Mouse (Mus musculus): ENCODE measurements around the gene Zfr2. TPM values are rescaled to one million over a fixed set of nuclear protein-coding genes. Genes with fewer than 3 reads are reported as not detected.
"Not testable (repeated sequence)": the region's sequence is repeated elsewhere in the genome, so short reads cannot be mapped to it uniquely, and the experiment has no call there.

The Zfr2 gene
- polyA plus RNA-seq, 1 experiment from 2014 or later: 4.6 TPM

- Histone ChIP-seq H3K4me1 (peaks cover 5% of the 10 kb centered on the region), H3K27ac (replicated peaks) (no peak overlapping the region), H3K36me3 (replicated peaks) (peaks cover 18% of the 10 kb centered on the region), H3K27me3 (replicated peaks; ENCODE audit: low read depth, poor library complexity, severe bottlenecking) (0 out of 2 replicates have a peak, but pooled peaks cover 5% of the 10 kb centered on the region), H3K4me3 (no peak overlapping the region), H3K9me3 (0 out of 2 replicates have a peak, but pooled peaks cover 11% of the 10 kb centered on the region)
- DNase-seq (ENCODE audit: low spot score): no peak
- 88% methylated on average over 6 of the region's 6 CpGs for WGBS
Measured at GRCm38 (mm10) chr10:81216260-81216659, 16.7 kb upstream of the Zfr2 start.

GRCm38 (mm10) chr10:81216810-81217209, 16.1 kb upstream of the Zfr2 start:
- Histone ChIP-seq H3K4me3 (no peak overlapping the region), H3K36me3 (replicated peaks) (peaks cover 14% of the 10 kb centered on the region), H3K27ac (replicated peaks) (no peak overlapping the region), H3K4me1 (peaks cover 5% of the 10 kb centered on the region), H3K27me3 (replicated peaks; ENCODE audit: low read depth, poor library complexity, severe bottlenecking) (0 out of 2 replicates have a peak, but pooled peaks cover 5% of the 10 kb centered on the region), H3K9me3 (0 out of 2 replicates have a peak, but pooled peaks cover 10% of the 10 kb centered on the region)
- no peak for DNase-seq (ENCODE audit: low spot score)
- 88% methylated on average over 6 of the region's 6 CpGs for WGBS

- H3K36me3 ChIP-seq (replicated peaks); DNase-seq (ENCODE audit: low spot score); H3K27ac ChIP-seq (replicated peaks); H3K9me3 ChIP-seq; H3K4me1 ChIP-seq; H3K27me3 ChIP-seq (replicated peaks; ENCODE audit: low read depth, poor library complexity, severe bottlenecking); H3K4me3 ChIP-seq: not testable (repeated sequence)
- 19% methylated on average over 1 of the region's 1 CpGs for WGBS
Measured at GRCm38 (mm10) chr10:81217267-81217666, 15.7 kb upstream of the Zfr2 start.

GRCm38 (mm10) chr10:81217964-81218363, 15.0 kb upstream of the Zfr2 start:
- WGBS: 41% methylated on average over 7 of the region's 7 CpGs
- no peak overlapping the region for H3K4me3 ChIP-seq
- no peaks in the 10 kb centered on the region for H3K9me3 ChIP-seq
- peak; percentile 64 for DNase-seq (ENCODE audit: low spot score)
- H3K36me3 ChIP-seq (replicated peaks): peaks cover 2% of the 10 kb centered on the region; the same call in 1 of the 2 replicates
- no peak overlapping the region for H3K27ac ChIP-seq (replicated peaks)
- peaks cover 5% of the 10 kb centered on the region for H3K4me1 ChIP-seq
- 0 out of 2 replicates have a peak, but pooled peaks cover 5% of the 10 kb centered on the region for H3K27me3 ChIP-seq (replicated peaks; ENCODE audit: low read depth, poor library complexity, severe bottlenecking)

GRCm38 (mm10) chr10:81221402-81222015, 11.4 kb upstream of the Zfr2 start:
- Histone ChIP-seq H3K4me3 (no peak overlapping the region), H3K27me3 (replicated peaks; ENCODE audit: low read depth, poor library complexity, severe bottlenecking) (0 out of 2 replicates have a peak, but pooled peaks cover 5% of the 10 kb centered on the region), H3K27ac (replicated peaks) (no peak overlapping the region), H3K36me3 (replicated peaks) (no peaks in the 10 kb centered on the region), H3K4me1 (peaks cover 5% of the 10 kb centered on the region), H3K9me3 (no peaks in the 10 kb centered on the region)
- DNase-seq (ENCODE audit: low spot score): no peak
- 86% methylated on average over 5 of the region's 5 CpGs for WGBS

GRCm38 (mm10) chr10:81223731-81224130, 9.2 kb upstream of the Zfr2 start:
- not testable (repeated sequence) for H3K36me3 ChIP-seq (replicated peaks); DNase-seq (ENCODE audit: low spot score); H3K9me3 ChIP-seq; H3K4me3 ChIP-seq; H3K4me1 ChIP-seq; H3K27ac ChIP-seq (replicated peaks)
- H3K27me3 ChIP-seq (replicated peaks; ENCODE audit: low read depth, poor library complexity, severe bottlenecking): peaks cover 13% of the 10 kb centered on the region
- WGBS: 59% methylated on average over 2 of the region's 2 CpGs

GRCm38 (mm10) chr10:81229735-81230437, 3.1 kb upstream of the Zfr2 start:
- H3K36me3 ChIP-seq (replicated peaks): no peaks in the 10 kb centered on the region
- WGBS: 17% methylated on average over 20 of the region's 20 CpGs
- peak overlapping the region; percentile 51 for H3K4me3 ChIP-seq
- peaks cover 52% of the 10 kb centered on the region for H3K27me3 ChIP-seq (replicated peaks; ENCODE audit: low read depth, poor library complexity, severe bottlenecking)
- H3K9me3 ChIP-seq: no peaks in the 10 kb centered on the region
- no peak for DNase-seq (ENCODE audit: low spot score)
- H3K27ac ChIP-seq (replicated peaks): 0 out of 2 replicates have a peak overlapping the region, but pooled peaks have one; percentile 36
- H3K4me1 ChIP-seq: peaks cover 30% of the 10 kb centered on the region

GRCm38 (mm10) chr10:81230438-81231332, 2.3 kb upstream of the Zfr2 start, which contains the start of gene Atcay:
Atcay (minus strand) TSS chr10:81230833.
- Histone ChIP-seq H3K36me3 (replicated peaks) (no peaks in the 10 kb centered on the region), H3K4me3 (peak within 1 kb of the TSS; percentile 51), H3K9me3 (no peaks in the 10 kb centered on the region), H3K4me1 (peaks cover 30% of the 10 kb centered on the region), H3K27ac (replicated peaks) (peak within 1 kb of the TSS; percentile 36; the same call in 1 of the 2 replicates), H3K27me3 (replicated peaks; ENCODE audit: low read depth, poor library complexity, severe bottlenecking) (peaks cover 57% of the 10 kb centered on the region)
- 6% methylated on average over 27 of the region's 27 CpGs for WGBS
- peak; percentile 49 for DNase-seq (ENCODE audit: low spot score)

- no peak overlapping the region for H3K27ac ChIP-seq (replicated peaks)
- no peak overlapping the region for H3K4me3 ChIP-seq
- WGBS: 55% methylated on average over 7 of the region's 7 CpGs
Measured at GRCm38 (mm10) chr10:81231436-81231835, 1.5 kb upstream of the Zfr2 start.

GRCm38 (mm10) chr10:81233226-81233585, 251 bp downstream of the Zfr2 start:
- H3K4me3 ChIP-seq: peak overlapping the region; percentile 79
- WGBS: 1% methylated on average over 28 of the region's 28 CpGs
- peaks cover 41% of the 10 kb centered on the region for H3K4me1 ChIP-seq
- H3K9me3 ChIP-seq: no peaks in the 10 kb centered on the region
- no peak for DNase-seq (ENCODE audit: low spot score)
- H3K36me3 ChIP-seq (replicated peaks): no peaks in the 10 kb centered on the region
- peaks cover 74% of the 10 kb centered on the region for H3K27me3 ChIP-seq (replicated peaks; ENCODE audit: low read depth, poor library complexity, severe bottlenecking)
- peak overlapping the region; percentile 89 for H3K27ac ChIP-seq (replicated peaks)

More at GRCm38 (mm10) chr10:81231436-81231835, 1.5 kb upstream of the Zfr2 start:
- Histone ChIP-seq H3K27me3 (replicated peaks; ENCODE audit: low read depth, poor library complexity, severe bottlenecking) (peaks cover 60% of the 10 kb centered on the region), H3K9me3 (no peaks in the 10 kb centered on the region), H3K36me3 (replicated peaks) (no peaks in the 10 kb centered on the region), H3K4me1 (peaks cover 30% of the 10 kb centered on the region)
- DNase-seq (ENCODE audit: low spot score): no peak

GRCm38 (mm10) chr10:81234206-81234605, 1.3 kb downstream of the Zfr2 start:
- H3K27me3 ChIP-seq (replicated peaks; ENCODE audit: low read depth, poor library complexity, severe bottlenecking): peaks cover 74% of the 10 kb centered on the region
- 83% methylated on average over 6 of the region's 6 CpGs for whole genome bisulfite sequencing

More at GRCm38 (mm10) chr10:81234206-81234605, 1.3 kb downstream of the Zfr2 start:
- Histone ChIP-seq H3K4me1 (peaks cover 43% of the 10 kb centered on the region), H3K36me3 (replicated peaks) (no peaks in the 10 kb centered on the region), H3K9me3 (no peaks in the 10 kb centered on the region), H3K4me3 (no peak overlapping the region), H3K27ac (replicated peaks) (no peak overlapping the region)
- DNase-seq (ENCODE audit: low spot score): no peak

All from embryonic facial prominence, embryonic 10.5 days (tissue).